Mouse (Mus musculus): Measurements from ENCODE around the gene Kmt2e. TPM values are rescaled to one million over a fixed set of nuclear protein-coding genes. Genes with fewer than 3 reads are reported as not detected.

The Kmt2e gene
- total and polyA plus RNA-seq, 2 experiments, result 8.1 to 19.1 TPM

- no peaks in the 10 kb centered on the region for H3K79me2 ChIP-seq (ENCODE audit: control insufficient read depth, insufficient read depth, low read length)
- no peaks in the 10 kb centered on the region for H3K36me3 ChIP-seq (ENCODE audit: control insufficient read depth, insufficient read depth, low read length)
These were observed 38.5 kb upstream of the Kmt2e start for GRCm38 (mm10) chr5:23395721-23396120.

GRCm38 (mm10) chr5:23396756-23397155 is 37.5 kb upstream of the Kmt2e start:
- no peaks in the 10 kb centered on the region for H3K36me3 ChIP-seq (ENCODE audit: control insufficient read depth, insufficient read depth, low read length)
- H3K4me3 ChIP-seq (ENCODE audit: insufficient read depth, low read depth, low read length), result no peak overlapping the region
- 17% methylated on average over 3 of the region's 3 CpGs for WGBS
- H3K27ac ChIP-seq (replicated peaks; ENCODE audit: insufficient read depth, low read depth, low read length), result peak overlapping the region; percentile 59; the same call in 1 of the 2 replicates
- peak; percentile 95 for DNase-seq (ENCODE audit: extremely low read depth, low read depth, low spot score)
- peaks cover 8% of the 10 kb centered on the region; the same call in 1 of the 2 replicates for H3K4me1 ChIP-seq (ENCODE audit: control insufficient read depth, insufficient read depth, low read length)
- TF ChIP-seq CTCF (IDR thresholded peaks at IDR 0.05; ENCODE audit: low read depth, low read length) (no peak), POLR2A (IDR thresholded peaks at IDR 0.05; ENCODE audit: extremely low read depth, insufficient read depth, low read length) (no peak)
- no peak overlapping the region for H3K9ac ChIP-seq (ENCODE audit: low read depth, low read length)
- H3K27me3 ChIP-seq (ENCODE audit: control insufficient read depth, insufficient read depth, low read length), result no peaks in the 10 kb centered on the region
- no peaks in the 10 kb centered on the region for H3K79me2 ChIP-seq (ENCODE audit: control insufficient read depth, insufficient read depth, low read length)

More at GRCm38 (mm10) chr5:23395721-23396120, 38.5 kb upstream of the Kmt2e start:
- no peak for DNase-seq (ENCODE audit: extremely low read depth, low read depth, low spot score)
- Histone ChIP-seq H3K9ac (ENCODE audit: low read depth, low read length) (no peak overlapping the region), H3K27ac (replicated peaks; ENCODE audit: insufficient read depth, low read depth, low read length) (no peak overlapping the region), H3K4me3 (ENCODE audit: insufficient read depth, low read depth, low read length) (no peak overlapping the region), H3K27me3 (ENCODE audit: control insufficient read depth, insufficient read depth, low read length) (no peaks in the 10 kb centered on the region), H3K4me1 (ENCODE audit: control insufficient read depth, insufficient read depth, low read length) (peaks cover 8% of the 10 kb centered on the region; the same call in 1 of the 2 replicates)
- WGBS, result 55% methylated on average over 3 of the region's 3 CpGs
- no peak for TF ChIP-seq POLR2A (IDR thresholded peaks at IDR 0.05; ENCODE audit: extremely low read depth, insufficient read depth, low read length)
- TF ChIP-seq CTCF (IDR thresholded peaks at IDR 0.05; ENCODE audit: low read depth, low read length), result no peak

GRCm38 (mm10) chr5:23400156-23400555 is 34.1 kb upstream of the Kmt2e start:
- H3K27me3 ChIP-seq (ENCODE audit: control insufficient read depth, insufficient read depth, low read length), result no peaks in the 10 kb centered on the region
- H3K9ac ChIP-seq (ENCODE audit: low read depth, low read length), result no peak overlapping the region
- WGBS, result 67% methylated on average over 3 of the region's 3 CpGs
- H3K4me1 ChIP-seq (ENCODE audit: control insufficient read depth, insufficient read depth, low read length), result peaks cover 8% of the 10 kb centered on the region; the same call in 1 of the 2 replicates
- H3K79me2 ChIP-seq (ENCODE audit: control insufficient read depth, insufficient read depth, low read length), result no peaks in the 10 kb centered on the region
- TF ChIP-seq POLR2A (IDR thresholded peaks at IDR 0.05; ENCODE audit: extremely low read depth, insufficient read depth, low read length), result no peak
- no peak for TF ChIP-seq CTCF (IDR thresholded peaks at IDR 0.05; ENCODE audit: low read depth, low read length)
- DNase-seq (ENCODE audit: extremely low read depth, low read depth, low spot score), result no peak
- H3K27ac ChIP-seq (replicated peaks; ENCODE audit: insufficient read depth, low read depth, low read length), result no peak overlapping the region
- H3K36me3 ChIP-seq (ENCODE audit: control insufficient read depth, insufficient read depth, low read length), result no peaks in the 10 kb centered on the region
- H3K4me3 ChIP-seq (ENCODE audit: insufficient read depth, low read depth, low read length), result no peak overlapping the region

- H3K27me3 ChIP-seq (ENCODE audit: control insufficient read depth, insufficient read depth, low read length), result no peaks in the 10 kb centered on the region
- H3K9ac ChIP-seq (ENCODE audit: low read depth, low read length), result no peak overlapping the region
- TF ChIP-seq CTCF (IDR thresholded peaks at IDR 0.05; ENCODE audit: low read depth, low read length), result no peak
- no peak for TF ChIP-seq POLR2A (IDR thresholded peaks at IDR 0.05; ENCODE audit: extremely low read depth, insufficient read depth, low read length)
- no peak overlapping the region for H3K4me3 ChIP-seq (ENCODE audit: insufficient read depth, low read depth, low read length)
- H3K36me3 ChIP-seq (ENCODE audit: control insufficient read depth, insufficient read depth, low read length), result no peaks in the 10 kb centered on the region
- H3K79me2 ChIP-seq (ENCODE audit: control insufficient read depth, insufficient read depth, low read length), result no peaks in the 10 kb centered on the region
- WGBS, result 72% methylated on average over 3 of the region's 3 CpGs
- H3K27ac ChIP-seq (replicated peaks; ENCODE audit: insufficient read depth, low read depth, low read length), result no peak overlapping the region
- peaks cover 9% of the 10 kb centered on the region for H3K4me1 ChIP-seq (ENCODE audit: control insufficient read depth, insufficient read depth, low read length)
- DNase-seq (ENCODE audit: extremely low read depth, low read depth, low spot score), result no peak
These were observed 33.4 kb upstream of the Kmt2e start for GRCm38 (mm10) chr5:23400868-23401267.

GRCm38 (mm10) chr5:23401368-23401767 is 32.9 kb upstream of the Kmt2e start:
- Histone ChIP-seq H3K4me1 (ENCODE audit: control insufficient read depth, insufficient read depth, low read length) (peaks cover 10% of the 10 kb centered on the region), H3K4me3 (ENCODE audit: insufficient read depth, low read depth, low read length) (no peak overlapping the region), H3K27me3 (ENCODE audit: control insufficient read depth, insufficient read depth, low read length) (no peaks in the 10 kb centered on the region), H3K79me2 (ENCODE audit: control insufficient read depth, insufficient read depth, low read length) (no peaks in the 10 kb centered on the region), H3K27ac (replicated peaks; ENCODE audit: insufficient read depth, low read depth, low read length) (no peak overlapping the region), H3K36me3 (ENCODE audit: control insufficient read depth, insufficient read depth, low read length) (no peaks in the 10 kb centered on the region), H3K9ac (ENCODE audit: low read depth, low read length) (no peak overlapping the region)
- no peak for DNase-seq (ENCODE audit: extremely low read depth, low read depth, low spot score)
- 94% methylated on average over 9 of the region's 9 CpGs for WGBS
- TF ChIP-seq POLR2A (IDR thresholded peaks at IDR 0.05; ENCODE audit: extremely low read depth, insufficient read depth, low read length) (no peak), CTCF (IDR thresholded peaks at IDR 0.05; ENCODE audit: low read depth, low read length) (no peak)

GRCm38 (mm10) chr5:23401999-23402398 is 32.2 kb upstream of the Kmt2e start:
- no peak for DNase-seq (ENCODE audit: extremely low read depth, low read depth, low spot score)

More at GRCm38 (mm10) chr5:23401999-23402398, 32.2 kb upstream of the Kmt2e start:
- WGBS, result 60% methylated on average over 2 of the region's 2 CpGs
- peaks cover 9% of the 10 kb centered on the region for H3K4me1 ChIP-seq (ENCODE audit: control insufficient read depth, insufficient read depth, low read length)
- H3K79me2 ChIP-seq (ENCODE audit: control insufficient read depth, insufficient read depth, low read length), result no peaks in the 10 kb centered on the region
- H3K9ac ChIP-seq (ENCODE audit: low read depth, low read length), result no peak overlapping the region
- no peaks in the 10 kb centered on the region for H3K27me3 ChIP-seq (ENCODE audit: control insufficient read depth, insufficient read depth, low read length)
- no peaks in the 10 kb centered on the region for H3K36me3 ChIP-seq (ENCODE audit: control insufficient read depth, insufficient read depth, low read length)
- no peak overlapping the region for H3K27ac ChIP-seq (replicated peaks; ENCODE audit: insufficient read depth, low read depth, low read length)
- TF ChIP-seq POLR2A (IDR thresholded peaks at IDR 0.05; ENCODE audit: extremely low read depth, insufficient read depth, low read length) (no peak), CTCF (IDR thresholded peaks at IDR 0.05; ENCODE audit: low read depth, low read length) (no peak)
- H3K4me3 ChIP-seq (ENCODE audit: insufficient read depth, low read depth, low read length), result no peak overlapping the region

Data from liver, adult 2 months (tissue).